Mouse (Mus musculus) forebrain, embryonic 14.5 days (tissue): Measurements from ENCODE around the gene Akap10. TPM values are rescaled to one million over a fixed set of nuclear protein-coding genes. Genes with fewer than 3 reads are reported as not detected.

Source experiments
- ATAC-seq: fragments of 200-750 bp; cut with Nextera tagmentation; 2 replicates; pipeline ENCODE4 v1.8.0; 2017; ENCODE audit warnings: mild to moderate bottlenecking, moderate library complexity
- DNase-seq: peaks from one replicate; pipeline ENCODE4 v3.0.0-alpha.2; 2015; ENCODE audit warnings: low spot score
- H3K27ac ChIP-seq: fragments of 300-500 bp; sonication (generic); 2 replicates; pipeline ENCODE4 v1.5.1; 2014; ENCODE audit warnings: low read depth, mild to moderate bottlenecking, control low read depth, low read length, moderate library complexity
- H3K27me3 ChIP-seq: fragments of 300-500 bp; sonication (generic); replicated peaks from 2 replicates; pipeline ENCODE4 v1.6.1; 2014; ENCODE audit warnings: low read length, control low read depth, mixed read lengths; ENCODE audit not compliant: control insufficient read depth, insufficient read depth
- H3K36me3 ChIP-seq: fragments of 300-500 bp; sonication (generic); 2 replicates; pipeline ENCODE4 v1.6.1; 2014; ENCODE audit warnings: low read length, control low read depth; ENCODE audit not compliant: control insufficient read depth, insufficient read depth
- H3K4me1 ChIP-seq: fragments of 300-500 bp; sonication (generic); 2 replicates; pipeline ENCODE4 v1.6.1; 2014; ENCODE audit warnings: antibody characterized with exemption, low read length, control low read depth; ENCODE audit not compliant: control insufficient read depth, insufficient read depth
- H3K4me2 ChIP-seq: fragments of 300-500 bp; sonication (generic); 2 replicates; pipeline ENCODE4 v1.6.1; 2014; ENCODE audit warnings: mild to moderate bottlenecking, control low read depth, low read length
- H3K4me3 ChIP-seq: fragments of 300-500 bp; sonication (generic); 2 replicates; pipeline ENCODE4 v1.5.1; 2014; ENCODE audit warnings: low read depth, low read length, control low read depth
- H3K9ac ChIP-seq: fragments of 300-500 bp; sonication (generic); 2 replicates; pipeline ENCODE4 v1.6.1; 2014; ENCODE audit warnings: mild to moderate bottlenecking, low read length, control low read depth, moderate library complexity
- H3K9me3 ChIP-seq: fragments of 300-500 bp; sonication (generic); replicated peaks from 2 replicates; pipeline ENCODE4 v1.6.1; 2016; ENCODE audit warnings: low read length, control low read depth, mixed read lengths; ENCODE audit not compliant: control insufficient read depth
- WGBS: fragments of 180-500 bp; shearing (Covaris S2); extraction: QIAGEN DNeasy Blood & Tissue Kit; methylation state at CpG from one replicate; pipeline ENCODE4 v1.1.7; 2014; 5-methylcytosine and 5-hydroxymethylcytosine counted together
- polyA plus RNA-seq: library from polyadenylated mRNA; unstranded; fragments of >200 nt; fragmentation: Nextera tagmentation; extraction: Ambion mirVana; gene quantifications from 2 replicates; pipeline ENCODE4 v1.2.1, GENCODE M21; 2014

Akap10 gene
- polyA plus RNA-seq, 1 experiment from 2014 or later: 8.9 TPM

DNA sequence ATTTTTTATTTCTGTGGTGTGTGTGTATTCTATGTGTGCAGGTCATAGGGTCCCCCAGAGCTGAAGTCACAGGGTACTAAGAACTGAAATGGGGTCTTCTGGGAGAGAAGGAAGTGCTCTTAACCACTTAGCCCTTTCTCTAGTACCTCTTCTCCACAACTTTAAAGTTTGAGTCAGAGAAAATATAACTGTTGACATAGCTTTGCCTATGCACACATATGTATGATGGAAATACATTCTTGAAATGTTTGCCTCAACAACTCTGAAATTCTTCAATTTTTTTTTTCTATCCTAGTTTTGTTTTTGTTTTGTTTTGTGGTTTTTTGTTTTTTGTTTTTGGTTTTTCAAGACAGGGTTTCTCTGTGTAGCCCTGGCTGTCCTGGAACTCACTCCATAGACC lies 21.7 kb downstream of the Akap10 start:
- H3K4me2 ChIP-seq: no peak overlapping the region
- H3K9ac ChIP-seq: no peak overlapping the region
- DNase-seq (no peak), ATAC-seq (no peak)
- no peaks in the 10 kb centered on the region for H3K4me1 ChIP-seq
- H3K27ac ChIP-seq: no peak overlapping the region
- no peak overlapping the region for H3K4me3 ChIP-seq
- no peaks in the 10 kb centered on the region for H3K27me3 ChIP-seq
- peaks cover 54% of the 10 kb centered on the region for H3K36me3 ChIP-seq
- H3K9me3 ChIP-seq: no peaks in the 10 kb centered on the region

DNA sequence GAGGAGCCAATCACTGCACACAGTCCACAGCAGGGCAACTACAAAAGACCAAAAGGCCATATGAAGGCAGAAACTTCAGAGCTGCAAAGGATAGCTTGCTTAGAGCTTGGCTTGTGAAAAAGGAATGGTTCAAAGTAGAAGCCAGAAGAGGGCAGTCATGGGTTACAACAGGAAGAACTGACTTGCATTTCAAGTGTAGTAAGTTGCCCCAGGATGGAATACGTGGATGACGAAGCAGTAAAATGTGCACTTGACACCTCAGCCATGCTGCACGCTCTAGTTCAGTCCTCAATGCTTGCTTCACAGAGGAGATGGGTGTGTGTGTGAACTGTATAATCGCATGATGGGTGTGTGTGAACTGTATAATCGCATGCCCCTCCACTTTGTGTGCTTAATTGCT lies 47.9 kb downstream of the Akap10 start:
- H3K4me3 ChIP-seq: no peak overlapping the region
- no peak overlapping the region for H3K9ac ChIP-seq
- peaks cover 47% of the 10 kb centered on the region for H3K36me3 ChIP-seq
- no peak overlapping the region for H3K4me2 ChIP-seq
- no peaks in the 10 kb centered on the region for H3K9me3 ChIP-seq
- H3K4me1 ChIP-seq: no peaks in the 10 kb centered on the region
- DNase-seq: peak; percentile 10
- no peak overlapping the region for H3K27ac ChIP-seq
- WGBS: 87% methylated on average over 5 of the region's 5 CpGs
- ATAC-seq: no peak
- no peaks in the 10 kb centered on the region for H3K27me3 ChIP-seq

DNA sequence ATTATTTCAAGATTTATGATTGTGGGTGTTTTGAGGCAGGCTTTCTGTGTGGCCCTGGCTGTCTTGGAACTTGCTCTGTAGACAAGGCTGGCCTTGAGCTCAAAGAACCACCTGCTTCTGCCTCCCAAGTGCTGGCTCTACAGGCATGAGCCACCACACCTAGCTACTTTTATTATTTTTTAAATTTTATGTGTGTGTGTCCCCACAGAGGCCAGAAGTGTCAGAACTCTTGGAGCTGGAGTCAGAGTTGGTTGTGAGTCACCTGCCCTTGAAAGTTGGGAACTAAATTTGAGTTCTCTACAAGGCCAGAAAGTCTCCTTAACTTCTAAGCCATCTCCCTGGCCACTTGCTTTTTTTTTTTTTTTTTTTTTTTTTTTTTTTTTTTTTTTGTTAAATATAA lies 50.1 kb downstream of the Akap10 start:
- no peaks in the 10 kb centered on the region for H3K4me1 ChIP-seq
- H3K27ac ChIP-seq: no peak overlapping the region
- no peaks in the 10 kb centered on the region for H3K27me3 ChIP-seq
- H3K9ac ChIP-seq: no peak overlapping the region
- DNase-seq (no peak), ATAC-seq (no peak)
- peaks cover 49% of the 10 kb centered on the region for H3K36me3 ChIP-seq
- H3K4me3 ChIP-seq: no peak overlapping the region
- H3K9me3 ChIP-seq: no peaks in the 10 kb centered on the region
- H3K4me2 ChIP-seq: no peak overlapping the region

DNA sequence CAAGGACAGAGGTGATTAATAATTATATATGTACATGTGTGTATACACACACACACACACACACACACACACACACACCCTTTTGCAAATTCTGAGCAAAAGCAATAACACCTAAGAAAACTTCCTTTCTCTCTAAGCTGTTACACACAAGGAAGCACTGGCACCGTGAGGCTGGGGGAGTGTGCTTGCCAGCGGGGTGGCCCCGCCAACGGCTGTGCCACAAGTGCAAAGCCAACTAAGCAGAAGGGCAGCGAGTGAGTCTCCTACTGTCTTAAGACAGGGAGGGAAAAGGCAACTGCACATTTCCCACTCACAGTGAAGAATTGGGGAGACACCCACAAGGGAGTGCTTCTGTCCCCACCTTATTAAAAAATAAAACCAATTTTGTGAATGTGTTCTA lies 58.2 kb downstream of the Akap10 start:
- 87% methylated on average over 5 of the region's 5 CpGs for WGBS
- Histone ChIP-seq H3K4me1 (no peaks in the 10 kb centered on the region), H3K36me3 (peaks cover 59% of the 10 kb centered on the region), H3K4me2 (no peak overlapping the region), H3K9me3 (no peaks in the 10 kb centered on the region), H3K9ac (no peak overlapping the region), H3K27ac (no peak overlapping the region), H3K27me3 (no peaks in the 10 kb centered on the region), H3K4me3 (no peak overlapping the region)
- ATAC-seq (no peak), DNase-seq (no peak)

DNA sequence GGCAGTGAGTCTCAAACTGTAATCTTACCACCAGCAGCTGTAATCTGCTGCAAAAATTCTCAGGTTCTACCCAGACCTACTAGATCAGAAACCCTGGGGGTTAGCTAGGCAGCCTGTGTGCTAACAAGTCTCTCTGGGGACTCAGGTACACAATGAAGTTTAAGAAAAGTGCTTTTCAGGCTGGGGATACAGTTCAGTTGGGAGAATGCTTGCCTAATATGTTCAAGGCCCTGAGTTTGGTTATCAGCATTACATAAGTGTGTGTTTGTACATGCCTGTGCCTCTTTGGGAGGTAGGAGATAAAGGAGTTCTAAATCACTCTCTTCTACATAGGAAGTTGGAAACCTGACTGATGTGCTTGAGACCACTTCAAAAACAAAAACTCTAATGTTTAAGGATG lies 63.2 kb downstream of the Akap10 start:
- DNase-seq (no peak), ATAC-seq (no peak)
- Histone ChIP-seq H3K4me2 (no peak overlapping the region), H3K4me1 (no peaks in the 10 kb centered on the region), H3K27ac (no peak overlapping the region), H3K4me3 (no peak overlapping the region), H3K36me3 (peaks cover 31% of the 10 kb centered on the region), H3K27me3 (no peaks in the 10 kb centered on the region), H3K9me3 (no peaks in the 10 kb centered on the region), H3K9ac (no peak overlapping the region)

DNA sequence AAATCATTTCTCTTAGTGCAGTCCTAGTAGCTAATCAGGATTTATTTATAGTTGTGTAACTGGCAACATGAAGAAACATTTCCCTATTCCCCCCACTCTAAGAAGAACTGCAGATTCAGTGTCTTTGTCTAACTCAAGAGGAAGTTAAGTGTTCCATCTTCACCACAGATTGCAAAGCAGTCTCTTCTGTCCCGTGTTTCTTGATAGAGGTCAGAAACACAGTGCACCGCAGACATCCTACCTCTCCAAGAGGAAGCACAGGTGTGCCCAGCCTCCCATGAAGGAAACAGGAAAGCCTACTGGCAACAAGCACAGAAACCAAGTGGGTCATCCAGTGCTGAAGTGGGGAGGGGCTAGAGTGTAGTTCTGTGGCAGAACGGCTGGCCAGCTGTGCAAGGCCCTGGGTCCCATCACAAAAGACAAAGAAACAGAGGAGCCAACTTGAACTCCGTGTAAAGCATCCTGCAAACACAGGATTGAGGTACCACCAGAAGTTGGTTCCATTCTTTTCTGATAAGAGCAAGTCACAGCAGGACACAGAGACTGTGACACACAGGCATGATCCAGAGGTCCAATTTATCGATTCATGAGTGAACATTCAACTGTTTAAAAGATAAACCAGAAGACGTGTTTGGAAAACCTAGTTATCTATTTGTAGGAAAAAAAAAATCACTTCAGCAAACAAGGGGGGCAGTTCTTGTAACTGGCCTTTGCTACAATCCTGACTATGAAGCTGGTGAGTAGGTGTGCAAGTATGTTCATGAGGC lies 68.1 kb downstream of the Akap10 start:
- Histone ChIP-seq H3K27me3 (no peaks in the 10 kb centered on the region), H3K9me3 (no peaks in the 10 kb centered on the region), H3K4me2 (no peak overlapping the region), H3K4me3 (no peak overlapping the region), H3K36me3 (peaks cover 6% of the 10 kb centered on the region; the same call in 1 of the 2 replicates), H3K9ac (no peak overlapping the region), H3K27ac (no peak overlapping the region), H3K4me1 (no peaks in the 10 kb centered on the region)
- DNase-seq: no peak
- ATAC-seq: no peak
- 73% methylated on average over 6 of the region's 6 CpGs for WGBS

DNA sequence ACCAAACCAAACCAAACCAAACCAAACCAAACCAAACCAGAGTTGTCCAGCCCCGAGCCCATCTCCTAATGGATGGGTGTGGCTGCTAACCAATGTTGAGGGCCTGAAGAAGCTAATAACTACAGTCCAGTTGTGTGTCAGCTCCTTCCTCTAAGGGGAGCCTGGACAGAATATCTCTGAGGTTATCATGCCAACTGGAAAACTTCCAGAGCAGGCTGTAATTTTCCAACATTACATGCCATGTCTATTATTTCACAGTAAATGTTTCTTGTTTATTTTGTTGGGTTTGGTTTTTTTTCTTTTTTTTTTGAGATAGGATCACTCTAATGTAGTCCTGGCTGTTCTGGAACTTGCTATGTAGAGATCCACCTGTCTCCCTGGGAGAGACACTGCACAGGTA lies 70.7 kb downstream of the Akap10 start:
- no peak for ATAC-seq
- Histone ChIP-seq H3K4me1 (no peaks in the 10 kb centered on the region), H3K4me2 (no peak overlapping the region), H3K4me3 (no peak overlapping the region), H3K9ac (no peak overlapping the region), H3K27me3 (no peaks in the 10 kb centered on the region), H3K9me3 (no peaks in the 10 kb centered on the region), H3K27ac (no peak overlapping the region), H3K36me3 (no peaks in the 10 kb centered on the region)
- WGBS: 83% methylated on average over 1 of the region's 1 CpGs
- DNase-seq: no peak

DNA sequence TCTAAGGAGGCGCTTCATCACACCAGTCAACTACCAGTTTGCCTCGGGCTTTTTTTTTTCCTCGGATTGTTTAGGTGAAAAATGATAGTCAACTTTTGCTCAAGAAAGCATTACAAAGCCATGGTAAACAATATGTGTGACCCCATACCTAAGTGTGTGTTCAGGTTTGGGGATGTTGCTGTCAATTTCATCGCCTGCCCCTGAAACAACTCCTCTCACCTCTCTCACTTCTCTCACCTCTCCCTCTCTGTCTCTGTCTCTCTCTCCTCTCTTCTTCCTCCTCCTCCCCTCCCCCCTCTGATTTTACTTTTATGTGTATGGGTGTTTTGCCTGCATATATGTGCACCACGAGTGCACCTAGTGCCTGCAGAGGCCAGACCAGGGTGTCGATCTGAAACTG lies 74.5 kb downstream of the Akap10 start:
- peak overlapping the region; percentile 96; the same call in 1 of the 2 replicates for H3K27ac ChIP-seq
- peak overlapping the region; percentile 76 for H3K4me2 ChIP-seq
- 41% methylated on average over 6 of the region's 6 CpGs for WGBS
- H3K9me3 ChIP-seq: no peaks in the 10 kb centered on the region
- no peaks in the 10 kb centered on the region for H3K27me3 ChIP-seq
- DNase-seq: no peak
- no peaks in the 10 kb centered on the region for H3K36me3 ChIP-seq
- no peak for ATAC-seq
- H3K4me3 ChIP-seq: peak overlapping the region; percentile 97
- peaks cover 13% of the 10 kb centered on the region; the same call in 1 of the 2 replicates for H3K4me1 ChIP-seq
- H3K9ac ChIP-seq: peak overlapping the region; percentile 99

DNA sequence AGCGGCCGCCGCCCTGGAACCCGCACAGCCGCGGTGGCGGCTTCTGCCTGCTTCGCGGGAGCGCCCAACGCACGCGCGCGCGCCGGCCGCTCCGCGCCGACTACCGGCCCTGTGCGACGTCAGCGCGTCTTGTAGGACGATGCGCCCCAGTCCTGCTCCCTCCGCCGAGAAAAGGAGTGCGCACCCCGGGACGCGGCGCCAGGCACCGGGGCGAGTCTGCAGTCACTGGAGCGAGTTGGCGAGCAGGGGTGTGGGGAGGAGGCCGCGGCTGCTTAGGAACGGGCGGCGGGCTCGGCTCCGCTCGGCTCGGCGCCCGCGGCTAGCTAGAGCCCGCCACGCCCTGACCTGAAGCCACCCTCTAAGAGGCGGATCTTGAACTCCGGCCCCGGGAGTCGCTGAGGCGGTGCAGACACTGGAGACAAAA lies 75.1 kb downstream of the Akap10 start, which contains the start of gene Ulk2:
Gene Ulk2 (minus strand): TSS at position 86 of the 424 bp plus-strand sequence.
- under 1% methylated on average over 40 of the region's 58 CpGs for whole genome bisulfite sequencing

More for the DNA sequence above, 75.1 kb downstream of the Akap10 start, which contains the start of gene Ulk2:
- ATAC-seq (peak; percentile 96), DNase-seq (peak; percentile 96)
- Histone ChIP-seq H3K9ac (peak within 1 kb of the TSS; percentile 99), H3K27ac (peak within 1 kb of the TSS; percentile 96), H3K4me1 (peaks cover 13% of the 10 kb centered on the region; the same call in 1 of the 2 replicates), H3K36me3 (no peaks in the 10 kb centered on the region), H3K27me3 (no peaks in the 10 kb centered on the region), H3K9me3 (no peaks in the 10 kb centered on the region), H3K4me3 (peak within 1 kb of the TSS; percentile 97), H3K4me2 (peak within 1 kb of the TSS; percentile 76)
